Mouse (Mus musculus) heart, postnatal 10 days (tissue): ENCODE measurements around the gene Notch2. TPM values are rescaled to one million over a fixed set of nuclear protein-coding genes. Genes with fewer than 3 reads are reported as not detected.

ENCODE experiments used
- DNase-seq, 2 experiments: peaks; one replicate each; pipeline ENCODE4 v3.0.0; 2021
- intact Hi-C: fragments of 180-260 bp; cut with DNase I; formaldehyde crosslinking; loops from one replicate; pipeline ENCODE4 v1.15.1; 2025
- total RNA-seq, 2 experiments: library from RNA; stranded (reverse); gene quantifications; 2 replicates each; pipeline ENCODE4 v1.2.3; 2021

The Notch2 gene
- total RNA-seq, 2 experiments from 2014 or later, result 28.2 to 31.0 TPM

DNA sequence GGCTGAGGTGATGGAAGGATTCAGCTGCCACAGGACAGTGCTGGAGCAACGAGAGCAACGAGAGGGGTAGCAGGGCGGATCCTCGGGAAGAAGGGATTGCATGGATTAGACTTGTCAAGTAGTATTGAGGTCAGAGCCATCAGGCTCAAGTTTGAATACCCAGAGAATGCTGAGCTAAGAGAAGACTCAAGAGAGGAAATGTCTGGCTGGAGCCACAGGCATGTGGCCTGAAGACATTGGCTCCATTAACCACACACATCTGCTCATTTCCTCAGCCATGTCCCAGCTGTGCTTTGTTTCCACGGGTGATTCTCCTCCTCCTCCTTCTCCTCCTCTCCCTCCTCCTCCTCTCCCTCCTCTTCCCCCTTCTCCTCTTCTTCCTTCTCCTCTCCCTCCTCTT is 186.4 kb downstream of the Notch2 start:
- intact Hi-C loops, result no loop called here
- DNase-seq, result peak; percentile 51 to 54

Other genes with a start within 250 kb of the Notch2 start
- gene Pde4dip, start 124.8 kb upstream of the Notch2 start, total RNA-seq, result 1,000 to 10,000 TPM; 1,178 to 1,212 TPM
- gene Sec22b, start 112.3 kb upstream of the Notch2 start, total RNA-seq, result 10 to 100 TPM; 49.6 to 54.1 TPM
- gene Adam30, start 147.1 kb downstream of the Notch2 start, total RNA-seq, result under 1 TPM in 1 of 2 experiments, not detected in 1; 0.10 TPM
- not detected for gene Reg4, start 208.6 kb downstream of the Notch2 start, total RNA-seq